Mouse (Mus musculus) thymus, postnatal 0 days (tissue): ENCODE data around the gene Alpl. TPM values are rescaled to one million over a fixed set of nuclear protein-coding genes. Genes with fewer than 3 reads are reported as not detected.

Experiments used
- DNase-seq: peaks from one replicate; pipeline ENCODE4 v3.0.0-alpha.2; 2015; ENCODE audit warnings: low spot score
- polyA plus RNA-seq: library from polyadenylated mRNA; unstranded; fragments of >200 nt; fragmentation: Nextera tagmentation; extraction: Ambion mirVana; gene quantifications from 2 replicates; pipeline ENCODE4 v1.2.1, GENCODE M21; 2015

Gene Alpl
- polyA plus RNA-seq, 1 experiment from 2014 or later: 1.4 TPM

- no peak for DNase-seq
Measured at GRCm38 (mm10) chr4:137721563-137721962, 74.6 kb downstream of the Alpl start.

- DNase-seq: no peak
Measured at GRCm38 (mm10) chr4:137719378-137720077, 76.7 kb downstream of the Alpl start.

- no peak for DNase-seq
Measured at GRCm38 (mm10) chr4:137717671-137718070, 78.5 kb downstream of the Alpl start.

- no peak for DNase-seq
Measured at GRCm38 (mm10) chr4:137717005-137717404, 79.2 kb downstream of the Alpl start.

- DNase-seq: peak; percentile 23
Measured at GRCm38 (mm10) chr4:137714020-137714624, 82.1 kb downstream of the Alpl start.

- DNase-seq: no peak
Measured at GRCm38 (mm10) chr4:137712963-137713362, 83.2 kb downstream of the Alpl start.

GRCm38 (mm10) chr4:137707216-137707990 is 88.8 kb downstream of the Alpl start:
- DNase-seq: peak; percentile 90

GRCm38 (mm10) chr4:137706510-137706909 is 89.7 kb downstream of the Alpl start:
- no peak for DNase-seq

- DNase-seq: no peak
Measured at GRCm38 (mm10) chr4:137705379-137705778, 90.8 kb downstream of the Alpl start.

- no peak for DNase-seq
Measured at GRCm38 (mm10) chr4:137704561-137704960, 91.6 kb downstream of the Alpl start.

GRCm38 (mm10) chr4:137703077-137703476 is 93.1 kb downstream of the Alpl start:
- no peak for DNase-seq

GRCm38 (mm10) chr4:137700960-137701359 is 95.2 kb downstream of the Alpl start:
- DNase-seq: no peak

GRCm38 (mm10) chr4:137699264-137700211 is 96.6 kb downstream of the Alpl start:
- no peak for DNase-seq

GRCm38 (mm10) chr4:137698076-137698985 is 97.9 kb downstream of the Alpl start:
- DNase-seq: no peak

GRCm38 (mm10) chr4:137697156-137697885 is 98.9 kb downstream of the Alpl start:
- no peak for DNase-seq

GRCm38 (mm10) chr4:137695900-137696299 is 100.3 kb downstream of the Alpl start:
- DNase-seq: no peak

- no peak for DNase-seq
Measured at GRCm38 (mm10) chr4:137695300-137695699, 100.9 kb downstream of the Alpl start.

GRCm38 (mm10) chr4:137692107-137692902 is 103.9 kb downstream of the Alpl start:
- DNase-seq: no peak
